Mouse (Mus musculus) bone marrow, adult 2 months (tissue): ENCODE measurements at regions not wholly inside any gene's neighbourhood (a gene's known extent, or its start where the extent isn't known, plus 50 kb on each side); places are given as distances from the start of the nearest gene placed in this dataset.

Experiments used
- H3K27ac ChIP-seq: fragments of 200-500 bp; 2 replicates; pipeline ENCODE4 v1.5.1; 2012; ENCODE audit warnings: low read depth, mild to moderate bottlenecking, control low read depth, inconsistent platforms, low read length; ENCODE audit not compliant: control insufficient read depth, poor library complexity, insufficient read depth
- H3K4me1 ChIP-seq: fragments of 200-500 bp; 2 replicates; pipeline ENCODE4 v1.6.1; 2011; ENCODE audit warnings: low read length; ENCODE audit not compliant: control insufficient read depth, insufficient read depth
- H3K4me3 ChIP-seq: fragments of 200-500 bp; replicated peaks from 2 replicates; pipeline ENCODE3; 2011; ENCODE audit warnings: mild to moderate bottlenecking, low read depth, low read length, control low read depth; ENCODE audit not compliant: control insufficient read depth
- CTCF ChIP-seq: fragments of 200-500 bp; IDR thresholded peaks from 2 replicates; pipeline ENCODE4 v1.5.1; 2011; ENCODE audit warnings: low read length, control low read depth; ENCODE audit not compliant: control insufficient read depth, insufficient read depth
- POLR2A ChIP-seq: fragments of 200-500 bp; IDR thresholded peaks from 2 replicates; pipeline ENCODE4 v1.6.1; 2011; ENCODE audit warnings: low read depth, mild to moderate bottlenecking, control low read depth, low read length, borderline replicate concordance; ENCODE audit not compliant: control insufficient read depth
- WGBS: fragments of 180-500 bp; shearing (Covaris S2); methylation state at CpG from one replicate; pipeline ENCODE4 v1.1.7; 2018; 5-methylcytosine and 5-hydroxymethylcytosine counted together

DNA sequence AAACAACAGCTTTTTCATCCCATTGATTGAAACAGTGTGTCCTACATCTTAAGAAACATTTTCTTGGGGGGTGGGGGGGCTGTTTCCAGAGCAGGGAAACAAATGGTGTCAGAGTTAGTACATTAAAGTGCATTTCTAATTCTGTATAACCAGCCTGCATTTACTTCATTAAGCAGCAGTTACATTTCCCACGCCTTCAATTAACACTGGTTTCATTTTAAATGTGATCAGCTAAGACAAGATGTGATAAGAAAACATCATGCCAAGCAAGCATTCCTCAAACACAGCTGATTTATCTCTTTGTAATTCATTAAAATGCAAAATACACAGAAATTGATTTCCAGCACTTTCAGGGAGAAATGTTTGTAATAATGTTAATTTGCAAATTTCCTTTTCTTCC, 122.0 kb downstream of the Olfr1505 start:
- Histone ChIP-seq H3K27ac (no peak overlapping the region), H3K4me1 (no peaks in the 10 kb centered on the region), H3K4me3 (no peak overlapping the region)
- 53% methylated on average over 1 of the region's 1 CpGs for WGBS
- no peak for TF ChIP-seq POLR2A
- TF ChIP-seq CTCF = no peak

DNA sequence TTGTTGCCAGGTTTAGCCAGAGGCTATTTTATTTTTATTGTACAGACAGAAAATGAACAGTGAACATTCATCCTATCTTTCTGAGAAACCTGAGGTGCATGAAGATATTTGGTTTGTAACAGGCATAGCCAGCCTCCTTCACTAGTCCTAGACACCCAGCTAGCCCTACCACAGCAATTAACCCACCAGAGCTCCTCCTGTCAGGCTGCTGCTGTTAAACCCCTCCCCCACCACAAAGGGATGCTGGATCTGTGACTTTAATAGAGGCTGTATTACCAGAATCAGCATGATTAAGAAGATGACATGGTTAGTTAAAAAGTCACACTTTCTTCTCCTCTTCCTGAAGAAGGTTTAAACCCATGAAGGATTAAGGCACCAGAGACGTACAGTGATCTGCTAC, 122.5 kb downstream of the Olfr1505 start:
- Histone ChIP-seq H3K4me3 (no peak overlapping the region), H3K27ac (no peak overlapping the region), H3K4me1 (no peaks in the 10 kb centered on the region)
- WGBS = 79% methylated on average over 1 of the region's 1 CpGs
- TF ChIP-seq POLR2A (no peak), CTCF (no peak)

DNA sequence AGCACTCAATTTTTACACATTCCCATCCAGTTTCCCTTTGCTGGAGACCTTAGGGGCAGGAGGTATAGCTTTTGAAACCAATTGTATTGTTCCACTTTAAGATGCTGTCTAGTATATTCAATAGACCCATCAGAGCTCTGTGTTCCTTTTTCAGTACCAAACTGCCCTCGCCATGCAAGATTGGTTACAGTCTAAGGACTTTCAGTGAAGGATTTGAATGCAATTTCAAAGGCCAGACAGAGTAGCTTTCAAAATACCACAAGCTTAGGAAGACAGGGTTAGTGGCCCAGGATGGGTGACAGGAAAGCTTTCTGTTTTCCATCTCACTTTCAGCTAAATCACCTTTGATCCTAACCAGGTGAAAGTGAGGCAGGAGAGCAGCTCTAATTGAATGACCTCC, 123.4 kb downstream of the Olfr1505 start:
- H3K4me3 ChIP-seq = no peak overlapping the region
- WGBS = 64% methylated on average over 1 of the region's 1 CpGs
- no peak for TF ChIP-seq CTCF
- no peak for TF ChIP-seq POLR2A

DNA sequence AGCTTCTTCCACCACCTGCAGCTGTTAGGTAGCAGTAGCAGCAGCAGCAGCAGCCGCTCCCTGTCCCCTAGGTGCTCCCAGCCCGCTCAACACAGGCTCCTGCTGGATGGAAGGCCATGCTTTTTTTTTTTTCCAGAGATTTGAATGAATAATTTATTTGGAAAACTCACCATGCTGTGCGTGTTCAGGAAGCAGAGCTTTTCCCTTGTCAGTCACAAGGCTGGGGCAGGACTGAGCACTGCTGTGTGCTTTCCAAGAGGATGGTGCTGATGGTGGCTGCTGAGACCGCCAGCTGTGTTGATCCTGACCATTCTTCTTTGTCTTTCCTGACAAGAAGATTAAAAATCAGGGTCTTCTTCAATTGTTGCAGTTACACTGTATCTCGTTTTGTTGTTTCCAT, 129.4 kb downstream of the Olfr1505 start:
- Histone ChIP-seq H3K27ac (no peak overlapping the region), H3K4me3 (no peak overlapping the region), H3K4me1 (no peaks in the 10 kb centered on the region)
- 64% methylated on average over 5 of the region's 5 CpGs for WGBS
- no peak for TF ChIP-seq CTCF
- TF ChIP-seq POLR2A = no peak

More for the DNA sequence above, 123.4 kb downstream of the Olfr1505 start:
- Histone ChIP-seq H3K4me1 (no peaks in the 10 kb centered on the region), H3K27ac (no peak overlapping the region)

DNA sequence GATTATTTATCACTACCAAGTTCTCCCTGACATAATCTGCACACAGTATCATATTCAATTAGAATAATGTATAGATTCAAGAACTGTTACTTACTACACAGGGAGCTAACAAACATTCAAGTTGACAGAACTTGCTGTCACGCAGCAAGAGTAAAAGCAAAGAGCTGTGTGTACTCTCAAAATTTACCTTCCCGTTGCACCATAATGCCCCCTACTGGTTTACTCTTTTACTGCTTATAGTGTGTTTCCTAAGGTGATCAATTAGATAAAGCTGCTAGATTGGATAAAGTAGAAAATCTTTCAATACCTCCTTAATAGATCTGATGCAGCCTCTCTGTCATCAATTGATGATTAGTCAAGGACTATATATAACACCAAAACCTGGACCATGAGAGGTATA, 132.1 kb downstream of the Olfr1505 start:
- H3K27ac ChIP-seq = no peak overlapping the region
- TF ChIP-seq POLR2A (no peak), CTCF (no peak)
- H3K4me1 ChIP-seq = no peaks in the 10 kb centered on the region
- WGBS = 58% methylated on average over 2 of the region's 2 CpGs
- H3K4me3 ChIP-seq = no peak overlapping the region

DNA sequence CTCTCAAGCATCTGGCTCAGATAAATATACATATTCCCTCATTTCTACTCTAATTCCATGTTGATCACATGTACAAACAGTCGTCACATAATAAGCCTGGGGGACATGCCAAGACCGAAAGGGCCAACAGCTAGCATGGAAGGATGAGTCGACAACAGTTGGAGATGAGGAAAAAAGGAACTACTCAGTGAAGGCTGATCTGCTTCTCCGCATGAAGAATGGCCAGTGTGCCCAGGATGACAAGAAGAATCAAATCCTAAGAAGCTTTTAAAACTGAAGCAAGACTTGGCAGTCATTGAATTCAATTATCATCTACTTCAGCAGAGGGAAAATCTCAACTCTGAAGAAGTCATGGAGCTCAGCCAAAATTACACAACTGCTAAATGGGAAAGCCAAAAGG, 138.7 kb downstream of the Olfr1505 start:
- H3K4me1 ChIP-seq = no peaks in the 10 kb centered on the region
- no peak for TF ChIP-seq CTCF
- TF ChIP-seq POLR2A = no peak
- H3K27ac ChIP-seq = no peak overlapping the region
- no peak overlapping the region for H3K4me3 ChIP-seq
- 72% methylated on average over 4 of the region's 4 CpGs for WGBS

DNA sequence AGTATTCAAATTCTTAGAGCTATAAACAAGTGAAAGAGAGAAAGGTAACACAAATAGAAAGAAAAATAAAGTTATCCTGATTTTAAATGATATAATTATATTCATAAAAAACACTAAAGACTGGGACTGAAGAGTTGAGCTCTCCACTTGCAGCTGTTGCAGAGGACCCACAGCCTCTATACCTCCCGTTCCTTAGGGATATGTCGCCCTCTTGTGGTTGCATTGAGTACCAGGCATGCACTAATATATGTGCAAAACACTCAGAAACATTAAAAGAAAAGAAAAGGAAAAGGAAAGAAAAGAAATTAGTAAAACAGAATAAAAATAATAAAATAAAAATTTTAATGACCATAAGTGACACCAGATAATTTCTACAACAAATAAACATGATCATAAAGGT, 167.2 kb downstream of the Olfr1505 start:
- TF ChIP-seq POLR2A (no peak), CTCF (peak; percentile 43; the same call in 1 of the 2 replicates)
- no peak overlapping the region for H3K27ac ChIP-seq
- H3K4me1 ChIP-seq = no peaks in the 10 kb centered on the region
- 7% methylated on average over 2 of the region's 2 CpGs for WGBS
- H3K4me3 ChIP-seq = no peak overlapping the region

DNA sequence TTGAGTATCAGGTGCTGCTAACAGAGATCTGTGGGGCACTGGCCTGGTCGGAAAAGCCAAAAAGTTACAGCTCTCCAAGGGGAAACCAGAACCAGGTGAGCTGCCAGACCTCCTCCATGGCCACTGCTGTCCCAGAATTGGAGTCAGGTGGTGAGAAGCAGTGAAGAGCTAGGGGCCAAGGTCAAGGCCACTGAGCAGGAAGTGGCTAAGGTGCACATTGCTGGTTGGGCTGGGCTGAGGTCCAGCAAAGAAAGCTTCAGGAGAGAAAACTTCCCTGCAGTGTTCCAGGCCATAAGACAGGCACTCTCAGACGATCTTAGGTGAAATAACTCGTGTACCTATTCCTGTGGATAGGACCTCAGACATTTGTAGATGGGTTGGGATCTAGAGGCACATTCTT, 171.4 kb downstream of the Olfr1505 start:
- Histone ChIP-seq H3K4me3 (no peak overlapping the region), H3K27ac (no peak overlapping the region), H3K4me1 (no peaks in the 10 kb centered on the region)
- 52% methylated on average over 3 of the region's 3 CpGs for WGBS
- TF ChIP-seq CTCF (no peak), POLR2A (no peak)

DNA sequence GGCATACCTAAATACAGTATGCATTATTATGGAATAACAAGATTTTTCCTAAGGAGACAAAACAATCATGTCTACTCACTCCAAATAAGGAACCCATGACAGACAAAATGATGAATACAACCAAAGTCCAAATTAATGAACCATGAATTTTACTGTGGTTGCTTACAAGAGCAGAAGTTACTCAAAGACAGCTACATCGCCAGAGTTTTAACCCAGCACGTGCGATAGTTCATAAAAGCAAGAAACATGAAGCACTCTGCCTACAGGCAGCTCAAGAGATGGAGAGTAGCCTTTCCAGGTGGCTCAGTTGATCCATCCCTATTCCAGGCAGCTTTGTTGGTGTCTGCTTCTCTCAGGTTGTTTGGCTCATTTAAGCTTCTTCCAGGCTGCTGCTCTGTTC, 176.8 kb downstream of the Olfr1505 start:
- TF ChIP-seq POLR2A (no peak), CTCF (no peak)
- no peaks in the 10 kb centered on the region for H3K4me1 ChIP-seq
- no peak overlapping the region for H3K4me3 ChIP-seq
- WGBS = 91% methylated on average over 3 of the region's 3 CpGs
- no peak overlapping the region for H3K27ac ChIP-seq
